Mouse (Mus musculus): ENCODE measurements around the gene Tbc1d7.

DNA sequence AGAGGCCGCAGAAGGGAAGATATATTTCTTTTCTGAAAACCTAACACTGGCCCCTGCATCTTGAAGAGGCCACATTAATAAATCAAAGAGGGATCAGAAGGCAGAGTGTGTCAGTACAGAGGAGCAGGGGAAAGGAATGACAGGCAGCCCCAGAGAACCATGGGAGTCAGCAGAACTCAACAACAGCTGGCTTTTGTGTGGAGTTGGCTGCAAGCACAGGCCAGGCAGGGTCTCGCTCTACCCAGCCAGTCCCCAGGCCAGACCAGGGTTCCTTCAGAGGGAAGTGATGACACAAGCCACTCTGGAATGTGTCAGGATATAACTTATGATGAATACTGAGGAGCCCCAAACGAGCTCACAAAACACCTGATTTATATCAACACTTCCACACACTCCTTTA, 11.9 kb downstream of the Tbc1d7 start:
- no peak for TF ChIP-seq CTCF (IDR thresholded peaks at IDR 0.05; ENCODE audit: insufficient read depth, low read length)
- no peak for TF ChIP-seq POLR2A (IDR thresholded peaks at IDR 0.05; ENCODE audit: borderline replicate concordance, extremely low read depth, low read depth, low read length)
